Mouse (Mus musculus): Measurements from ENCODE around the gene Insl6. TPM values are rescaled to one million over a fixed set of nuclear protein-coding genes. Genes with fewer than 3 reads are reported as not detected.

Gene Insl6
- polyA plus RNA-seq, 1 experiment from 2014 or later = 7.1 TPM

DNA sequence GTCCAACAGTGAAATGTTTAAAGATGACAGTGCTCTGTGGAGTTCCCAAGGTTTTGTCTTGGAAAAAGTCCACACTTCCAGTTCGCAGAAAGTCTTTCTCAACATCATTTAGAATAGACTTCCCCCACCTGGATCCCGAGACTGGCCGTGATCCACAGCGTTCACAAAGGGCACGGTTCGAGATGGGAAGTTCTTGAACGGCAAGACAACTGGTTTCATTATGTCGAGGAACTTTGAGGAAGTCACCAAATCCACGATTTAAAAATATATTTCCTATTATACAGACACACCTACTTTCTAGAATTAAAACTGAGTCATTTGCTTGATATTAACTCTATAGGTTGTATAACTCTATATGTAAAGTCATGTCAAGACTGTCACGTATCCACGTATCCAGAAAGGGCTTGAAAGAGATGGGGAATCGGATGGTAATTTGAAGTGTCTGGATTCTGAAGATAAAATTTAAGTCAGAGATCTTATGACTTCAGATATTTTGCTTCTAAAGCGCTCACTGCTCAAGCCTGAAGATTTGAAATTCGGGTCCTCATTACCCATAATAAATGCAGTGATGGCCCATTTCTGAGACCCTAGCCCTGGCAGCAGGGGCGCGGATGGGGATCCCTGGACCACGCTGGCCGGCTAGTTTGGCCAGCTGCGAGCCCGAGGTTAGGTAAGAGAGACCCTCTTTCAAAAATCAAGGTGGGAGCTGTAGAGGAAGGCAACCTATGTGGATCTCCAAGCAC lies 41.2 kb upstream of the Insl6 start:
- WGBS = 65% methylated on average over 20 of the region's 20 CpGs
- H3K36me3 ChIP-seq = no peaks in the 10 kb centered on the region
- H3K4me1 ChIP-seq = peaks cover 11% of the 10 kb centered on the region
- peak overlapping the region; percentile 89 for H3K4me2 ChIP-seq
- no peaks in the 10 kb centered on the region for H3K27me3 ChIP-seq
- no peaks in the 10 kb centered on the region for H3K9me3 ChIP-seq (replicated peaks)
- H3K4me3 ChIP-seq (replicated peaks) = peak overlapping the region; percentile 64
- ATAC-seq (replicated peaks; ENCODE audit: low FRiP score) = no peak
- H3K27ac ChIP-seq = no peak overlapping the region
- 0 out of 2 replicates have a peak overlapping the region, but pooled peaks have one; percentile 24 for H3K9ac ChIP-seq

DNA sequence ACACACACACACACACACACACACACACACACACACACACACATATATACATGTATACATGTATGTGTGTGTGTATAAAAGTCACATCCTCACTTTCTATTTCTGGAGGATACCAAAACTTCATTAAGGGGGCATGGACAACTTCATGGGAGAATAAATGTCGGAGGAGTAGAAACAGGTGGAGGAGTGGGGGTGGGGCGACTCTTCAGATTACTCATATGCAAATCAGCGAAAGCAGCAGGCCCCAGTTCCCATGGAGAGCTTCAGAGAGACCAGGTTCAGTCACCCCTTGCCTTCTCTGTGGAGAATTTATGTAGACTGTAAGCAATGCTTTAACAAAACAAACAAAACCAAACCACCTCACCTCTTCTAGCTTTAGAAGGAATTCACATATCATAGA lies 39.9 kb upstream of the Insl6 start:
- Histone ChIP-seq H3K36me3 (no peaks in the 10 kb centered on the region), H3K9ac (no peak overlapping the region), H3K4me2 (no peak overlapping the region), H3K4me1 (peaks cover 20% of the 10 kb centered on the region), H3K27me3 (no peaks in the 10 kb centered on the region), H3K4me3 (replicated peaks) (no peak overlapping the region), H3K9me3 (replicated peaks) (no peaks in the 10 kb centered on the region), H3K27ac (no peak overlapping the region)
- ATAC-seq (replicated peaks; ENCODE audit: low FRiP score) = no peak
- WGBS = 32% methylated on average over 3 of the region's 3 CpGs

DNA sequence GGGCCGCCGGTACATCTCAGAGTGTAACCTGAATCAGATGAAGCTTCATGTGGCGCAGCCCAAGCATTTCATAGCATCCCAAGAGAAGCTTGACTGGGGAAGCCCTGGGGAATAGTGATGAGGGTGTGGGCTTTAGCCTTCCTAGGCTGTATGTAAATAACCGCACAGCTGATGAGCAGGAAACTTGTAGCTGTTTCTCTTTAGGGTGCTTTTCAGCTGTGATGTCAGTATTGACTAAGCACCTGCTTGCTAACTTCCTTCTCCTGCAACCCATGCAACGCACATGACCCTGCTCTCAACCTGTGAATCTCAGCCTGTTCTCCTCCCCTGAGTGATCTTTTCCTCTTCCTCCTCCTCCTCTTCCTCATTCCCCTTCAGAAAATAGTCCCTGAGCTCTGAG lies 38.9 kb upstream of the Insl6 start:
- Histone ChIP-seq H3K36me3 (no peaks in the 10 kb centered on the region), H3K27ac (no peak overlapping the region), H3K9ac (no peak overlapping the region), H3K4me3 (replicated peaks) (no peak overlapping the region), H3K4me2 (no peak overlapping the region), H3K27me3 (no peaks in the 10 kb centered on the region), H3K9me3 (replicated peaks) (no peaks in the 10 kb centered on the region), H3K4me1 (peaks cover 20% of the 10 kb centered on the region)
- WGBS = 75% methylated on average over 5 of the region's 5 CpGs
- ATAC-seq (replicated peaks; ENCODE audit: low FRiP score) = no peak

DNA sequence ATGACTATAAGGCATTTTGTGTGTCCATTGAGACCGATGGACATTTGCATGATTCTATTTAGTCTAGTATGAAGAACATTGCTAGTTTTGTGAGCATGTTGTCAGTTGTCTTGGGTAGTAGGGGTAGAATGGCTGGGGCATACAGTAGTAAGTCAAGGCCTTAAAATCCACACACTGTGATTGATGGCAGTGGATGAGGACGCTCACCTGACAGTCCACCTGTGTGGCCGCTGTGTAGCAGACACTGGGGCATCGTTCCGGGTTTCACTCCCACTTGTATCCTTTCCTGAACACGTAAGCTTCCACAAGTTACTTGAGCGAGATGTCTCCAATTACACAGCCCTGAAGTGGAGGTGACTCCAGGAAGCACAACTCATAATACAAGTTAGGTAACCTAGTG lies 38.4 kb upstream of the Insl6 start:
- Histone ChIP-seq H3K9me3 (replicated peaks) (no peaks in the 10 kb centered on the region), H3K36me3 (no peaks in the 10 kb centered on the region), H3K4me3 (replicated peaks) (no peak overlapping the region), H3K9ac (no peak overlapping the region), H3K27ac (no peak overlapping the region), H3K27me3 (no peaks in the 10 kb centered on the region), H3K4me1 (peaks cover 20% of the 10 kb centered on the region), H3K4me2 (no peak overlapping the region)
- no peak for ATAC-seq (replicated peaks; ENCODE audit: low FRiP score)
- 79% methylated on average over 7 of the region's 7 CpGs for WGBS

DNA sequence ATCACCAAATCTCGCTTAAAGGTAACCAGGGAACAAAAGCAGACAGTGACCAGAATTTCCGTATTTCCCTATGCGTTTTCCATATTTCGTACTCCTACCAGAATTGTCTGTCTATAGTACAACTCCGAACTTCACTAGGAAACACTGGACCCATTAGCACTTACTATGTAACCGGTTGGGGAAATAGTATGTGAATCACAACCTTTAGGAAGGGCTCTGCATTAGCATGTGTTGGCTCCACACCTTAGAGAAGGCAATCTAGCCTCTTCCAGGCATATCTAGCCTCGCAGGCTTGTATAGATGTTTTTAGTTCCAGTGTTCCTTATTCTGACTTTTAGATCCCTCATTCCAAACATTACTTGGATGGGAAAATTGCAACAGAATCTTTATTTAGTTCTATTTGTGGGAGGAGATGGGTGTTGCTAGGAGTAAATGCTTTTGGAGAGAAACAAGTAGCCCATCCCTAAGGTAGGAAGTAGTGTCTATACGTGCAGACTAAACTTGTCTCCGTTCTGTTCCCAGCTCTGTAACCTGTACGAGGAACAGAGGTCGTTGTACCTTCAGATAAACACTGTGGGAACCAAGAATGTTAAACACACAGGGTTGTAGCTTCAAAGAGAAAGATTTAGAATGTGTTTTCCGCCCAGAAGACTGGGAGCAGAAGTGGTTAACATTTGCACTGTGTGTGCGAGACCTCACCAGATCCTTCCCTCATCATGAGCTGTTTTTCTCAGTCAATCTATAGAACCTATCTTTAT lies 37.2 kb upstream of the Insl6 start:
- H3K4me3 ChIP-seq (replicated peaks) = peak overlapping the region; percentile 59
- 45% methylated on average over 13 of the region's 13 CpGs for WGBS
- H3K9me3 ChIP-seq (replicated peaks) = no peaks in the 10 kb centered on the region
- peaks cover 17% of the 10 kb centered on the region for H3K4me1 ChIP-seq
- H3K9ac ChIP-seq = peak overlapping the region; percentile 52; the same call in 1 of the 2 replicates
- no peaks in the 10 kb centered on the region for H3K27me3 ChIP-seq
- no peak; the same call in 1 of the 2 replicates for ATAC-seq (replicated peaks; ENCODE audit: low FRiP score)
- peak overlapping the region; percentile 74 for H3K4me2 ChIP-seq
- no peak overlapping the region for H3K27ac ChIP-seq
- H3K36me3 ChIP-seq = no peaks in the 10 kb centered on the region; the same call in 1 of the 2 replicates

DNA sequence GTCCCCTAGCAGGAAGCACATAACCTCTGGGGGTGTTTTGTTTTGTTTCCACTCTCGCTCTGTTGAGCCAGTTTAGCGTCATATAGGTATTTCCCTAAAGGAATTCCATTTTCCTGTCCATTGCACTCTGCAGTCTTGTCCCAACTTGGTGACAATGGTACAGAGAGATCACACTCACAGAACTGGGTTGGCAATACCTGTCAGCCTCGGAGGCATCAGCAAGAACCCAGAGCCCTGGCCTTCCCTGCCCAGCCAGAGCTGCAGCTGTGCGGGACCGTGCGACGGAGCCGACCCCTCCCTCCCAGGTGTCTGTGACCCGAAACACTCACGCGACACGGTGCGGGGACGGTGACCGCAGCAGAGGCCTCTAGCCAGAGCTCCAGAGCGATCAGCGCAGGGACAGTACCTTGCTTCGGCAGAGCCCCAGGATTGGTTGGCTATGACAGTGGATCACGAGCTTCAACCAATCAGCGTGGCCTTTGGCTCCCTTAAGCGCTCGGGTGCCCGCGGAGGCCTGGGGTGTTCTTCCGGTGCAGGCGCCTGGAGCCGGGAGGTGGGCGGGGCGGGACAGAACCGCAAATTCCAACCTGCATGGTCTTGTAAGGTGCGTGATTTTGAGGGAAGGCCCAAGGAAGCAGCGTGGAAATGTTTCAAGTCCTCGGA lies 36.4 kb upstream of the Insl6 start:
- 2% methylated on average over 33 of the region's 33 CpGs for whole genome bisulfite sequencing
- Histone ChIP-seq H3K4me1 (peaks cover 14% of the 10 kb centered on the region), H3K4me2 (peak overlapping the region; percentile 74), H3K36me3 (no peaks in the 10 kb centered on the region; the same call in 1 of the 2 replicates), H3K9ac (peak overlapping the region; percentile 52), H3K9me3 (replicated peaks) (no peaks in the 10 kb centered on the region), H3K4me3 (replicated peaks) (peak overlapping the region; percentile 59), H3K27ac (no peak overlapping the region), H3K27me3 (no peaks in the 10 kb centered on the region)
- ATAC-seq (replicated peaks; ENCODE audit: low FRiP score) = peak; percentile 100

DNA sequence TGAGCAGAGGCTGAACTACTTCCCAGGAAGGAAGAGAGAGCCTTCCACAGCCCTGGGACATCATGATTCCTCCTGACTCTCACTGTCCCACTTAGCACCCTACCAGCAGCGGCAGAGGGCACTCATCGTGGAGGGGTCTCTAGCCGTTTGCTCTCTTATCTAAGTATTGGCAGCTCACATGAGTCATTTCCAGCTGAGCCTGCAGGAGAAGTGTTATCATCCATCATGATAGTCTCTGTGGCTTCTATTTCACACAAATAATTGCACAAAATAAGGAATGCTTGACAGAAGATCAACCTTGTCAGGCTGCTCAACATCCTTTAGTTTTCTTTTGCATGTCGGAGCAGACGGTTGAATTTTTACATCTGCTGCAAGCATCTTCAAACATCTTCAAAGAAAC lies 35.1 kb upstream of the Insl6 start:
- ATAC-seq (replicated peaks; ENCODE audit: low FRiP score) = no peak
- Histone ChIP-seq H3K27me3 (no peaks in the 10 kb centered on the region), H3K4me3 (replicated peaks) (no peak overlapping the region), H3K27ac (no peak overlapping the region), H3K4me1 (peaks cover 16% of the 10 kb centered on the region), H3K36me3 (no peaks in the 10 kb centered on the region; the same call in 1 of the 2 replicates), H3K4me2 (no peak overlapping the region), H3K9ac (no peak overlapping the region), H3K9me3 (replicated peaks) (no peaks in the 10 kb centered on the region)
- WGBS = 89% methylated on average over 5 of the region's 5 CpGs

DNA sequence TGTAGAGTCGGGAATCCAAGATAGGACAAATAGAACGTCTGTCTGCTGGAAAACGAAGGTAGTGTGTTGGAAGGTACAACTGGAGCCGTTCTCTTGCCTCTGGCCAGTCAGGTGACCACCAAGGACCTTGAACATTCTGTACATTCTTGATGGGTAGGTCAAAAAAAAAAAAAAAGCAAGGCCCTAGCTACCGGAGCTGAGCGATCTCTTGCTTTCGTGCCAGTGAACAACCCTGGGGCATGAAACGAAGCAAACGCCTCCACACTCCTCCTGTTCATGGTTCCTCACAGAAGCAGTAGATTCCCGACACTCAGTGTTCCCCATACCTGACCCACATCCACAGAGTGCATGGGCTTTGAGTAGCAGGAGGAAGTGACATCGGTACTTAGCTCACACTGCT lies 31.1 kb upstream of the Insl6 start:
- Histone ChIP-seq H3K9ac (no peak overlapping the region), H3K4me3 (replicated peaks) (no peak overlapping the region), H3K27me3 (no peaks in the 10 kb centered on the region), H3K36me3 (no peaks in the 10 kb centered on the region; the same call in 1 of the 2 replicates), H3K9me3 (replicated peaks) (no peaks in the 10 kb centered on the region), H3K4me1 (peaks cover 11% of the 10 kb centered on the region), H3K27ac (no peak overlapping the region), H3K4me2 (no peak overlapping the region)
- ATAC-seq (replicated peaks; ENCODE audit: low FRiP score) = no peak
- 83% methylated on average over 11 of the region's 11 CpGs for WGBS

DNA sequence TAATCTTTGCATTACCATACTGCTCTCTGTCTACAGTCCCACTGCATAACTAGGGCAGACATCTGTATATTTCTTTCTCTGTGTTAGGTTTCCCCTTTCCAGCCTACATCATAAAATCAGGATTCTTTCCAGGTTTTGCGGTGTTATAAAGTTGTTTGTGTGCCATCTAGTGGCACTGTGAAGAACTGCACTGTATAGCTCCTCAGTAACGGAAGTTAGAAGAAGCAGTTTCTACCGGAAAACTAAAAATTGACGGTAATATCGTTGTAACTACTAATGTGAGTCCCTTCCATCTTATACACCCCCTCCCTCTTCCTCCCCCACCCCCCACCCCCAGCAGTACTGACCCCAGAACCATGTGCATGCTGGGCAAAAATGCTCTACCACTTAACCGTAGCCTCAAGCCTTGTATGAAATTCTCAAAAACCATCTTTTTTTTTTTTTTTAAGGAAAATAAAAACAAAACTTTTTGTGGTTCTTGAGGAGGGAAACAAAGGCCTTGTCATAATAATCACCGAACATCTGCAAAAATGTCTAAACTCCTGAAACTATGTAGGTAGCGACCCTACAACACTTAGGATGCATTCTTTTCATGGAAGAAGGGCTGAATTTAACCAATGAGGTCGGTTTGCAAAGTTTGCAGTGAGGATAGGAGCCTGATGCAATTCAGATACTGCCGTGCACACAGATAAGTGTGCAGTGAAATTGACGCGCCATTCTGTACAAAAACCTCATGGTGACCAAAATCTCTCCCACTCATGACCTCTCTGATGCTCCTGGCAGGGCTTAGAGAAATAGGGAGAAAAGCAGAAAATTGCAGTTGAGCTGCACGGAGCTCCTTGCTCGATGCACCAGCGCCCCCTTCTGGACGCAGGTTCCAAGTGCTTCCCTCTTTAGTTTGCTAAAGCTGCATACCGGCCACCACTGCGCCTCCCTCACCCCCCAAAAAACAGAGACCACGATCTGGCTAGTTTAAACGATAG lies 30.0 kb upstream of the Insl6 start:
- no peaks in the 10 kb centered on the region for H3K9me3 ChIP-seq (replicated peaks)
- H3K36me3 ChIP-seq = peaks cover under 1% of the 10 kb centered on the region; the same call in 1 of the 2 replicates
- no peak overlapping the region for H3K27ac ChIP-seq

DNA sequence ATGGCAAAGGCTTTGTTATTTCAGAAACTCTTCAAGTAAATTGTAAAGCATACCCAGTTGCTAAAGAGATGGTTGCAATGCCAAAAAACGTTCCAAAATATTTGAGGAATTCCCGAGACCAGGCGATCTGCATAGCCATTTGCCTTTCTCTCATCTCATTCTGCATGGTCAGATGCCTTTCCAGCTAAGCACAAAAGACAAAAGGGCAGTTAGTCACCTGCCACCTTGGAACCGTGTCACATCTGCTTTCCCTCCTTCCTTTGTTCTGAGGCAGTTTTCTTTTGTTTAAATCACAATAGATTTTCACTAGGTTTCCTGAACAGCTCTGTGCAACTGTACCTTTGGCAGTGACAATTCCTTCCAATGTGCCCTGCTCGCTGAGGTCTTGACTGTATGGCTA lies 25.8 kb upstream of the Insl6 start:
- Histone ChIP-seq H3K9ac (no peak overlapping the region), H3K27me3 (no peaks in the 10 kb centered on the region), H3K9me3 (replicated peaks) (no peaks in the 10 kb centered on the region), H3K4me2 (no peak overlapping the region), H3K36me3 (0 out of 2 replicates have a peak, but pooled peaks cover 5% of the 10 kb centered on the region), H3K27ac (no peak overlapping the region), H3K4me1 (peaks cover 2% of the 10 kb centered on the region; the same call in 1 of the 2 replicates), H3K4me3 (replicated peaks) (no peak overlapping the region)
- WGBS = 58% methylated on average over 5 of the region's 5 CpGs
- ATAC-seq (replicated peaks; ENCODE audit: low FRiP score) = no peak

More for the DNA sequence above, 30.0 kb upstream of the Insl6 start:
- no peaks in the 10 kb centered on the region for H3K27me3 ChIP-seq
- peak overlapping the region; percentile 82 for H3K4me2 ChIP-seq
- peak overlapping the region; percentile 43 for H3K4me3 ChIP-seq (replicated peaks)
- WGBS = 3% methylated on average over 20 of the region's 20 CpGs
- peaks cover 2% of the 10 kb centered on the region; the same call in 1 of the 2 replicates for H3K4me1 ChIP-seq
- peak; percentile 74 for ATAC-seq (replicated peaks; ENCODE audit: low FRiP score)
- no peak overlapping the region for H3K9ac ChIP-seq

DNA sequence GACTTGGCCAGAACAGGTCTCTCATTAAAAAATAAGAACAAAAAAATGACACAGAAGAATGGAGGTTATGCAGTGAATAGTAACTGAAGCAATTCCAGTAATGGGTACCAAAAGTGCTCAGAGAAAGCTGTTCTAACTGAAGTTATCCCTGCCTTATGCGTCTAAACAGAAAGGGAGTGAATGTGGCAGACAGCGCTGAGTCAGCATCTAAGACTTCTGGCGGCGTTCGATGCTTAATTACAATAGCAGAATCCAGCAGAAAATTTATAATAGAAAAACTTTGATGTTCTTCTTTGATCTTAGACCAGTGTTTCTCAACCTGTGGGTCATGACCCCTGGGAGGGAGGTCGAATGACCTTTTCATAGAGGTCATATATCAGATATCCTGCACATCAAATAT lies 20.5 kb upstream of the Insl6 start:
- H3K4me3 ChIP-seq (replicated peaks) = no peak overlapping the region
- ATAC-seq (replicated peaks; ENCODE audit: low FRiP score) = no peak
- H3K27ac ChIP-seq = no peak overlapping the region
- H3K4me1 ChIP-seq = no peaks in the 10 kb centered on the region
- no peak overlapping the region for H3K9ac ChIP-seq
- H3K9me3 ChIP-seq (replicated peaks) = no peaks in the 10 kb centered on the region
- H3K36me3 ChIP-seq = 0 out of 2 replicates have a peak, but pooled peaks cover 5% of the 10 kb centered on the region
- H3K4me2 ChIP-seq = no peak overlapping the region
- 73% methylated on average over 6 of the region's 6 CpGs for WGBS
- H3K27me3 ChIP-seq = no peaks in the 10 kb centered on the region

All from kidney, embryonic 15.5 days (tissue).